Mouse (Mus musculus) myocyte (in vitro differentiated cells): ENCODE results near the gene Aff3. TPM values are rescaled to one million over a fixed set of nuclear protein-coding genes. Genes with fewer than 3 reads are reported as not detected.

Source experiments
- H3K27me3 ChIP-seq: one replicate; pipeline ENCODE4 v1.6.1; 2011; ENCODE audit not compliant: control insufficient read depth, insufficient read depth, insufficient read length
- H3K36me3 ChIP-seq: one replicate; pipeline ENCODE4 v1.6.1; 2011; ENCODE audit not compliant: control insufficient read depth, insufficient read depth
- H3K4me2 ChIP-seq: one replicate; pipeline ENCODE4 v1.6.1; 2011; ENCODE audit warnings: low read depth, control low read depth
- H3K4me3 ChIP-seq: one replicate; pipeline ENCODE4 v1.5.1; 2011; ENCODE audit warnings: mild to moderate bottlenecking, control low read depth, moderate library complexity
- H3K79me2 ChIP-seq: one replicate; pipeline ENCODE4 v1.6.1; 2011; ENCODE audit not compliant: control insufficient read depth, insufficient read depth
- H3ac ChIP-seq: one replicate; pipeline ENCODE4 v1.6.1; 2011; ENCODE audit not compliant: control insufficient read depth, insufficient read length
- CEBPB ChIP-seq: IDR thresholded peaks from 2 replicates; pipeline ENCODE4 v1.6.1; 2011; ENCODE audit warnings: mild to moderate bottlenecking, moderate library complexity; ENCODE audit not compliant: poor library complexity, insufficient read depth, severe bottlenecking
- E2F4 ChIP-seq: IDR thresholded peaks from one replicate; pipeline ENCODE4 v1.6.1; 2011; ENCODE audit warnings: mild to moderate bottlenecking, control low read depth, moderate library complexity; ENCODE audit not compliant: insufficient read depth
- MAX ChIP-seq: IDR thresholded peaks from one replicate; pipeline ENCODE4 v1.6.1; 2011; ENCODE audit warnings: low read depth, mild to moderate bottlenecking, control low read depth
- MYOD1 ChIP-seq, 3 experiments: IDR thresholded peaks; one replicate each; pipeline ENCODE4 v1.6.1; 2011; ENCODE audit warnings: control low read depth in 2 of 3, low read depth in 2 of 3, mild to moderate bottlenecking in 2 of 3, moderate library complexity in 1 of 3; ENCODE audit not compliant: insufficient read length in 2 of 3, control insufficient read depth in 1 of 3
- MYOG ChIP-seq, 3 experiments: IDR thresholded peaks; one replicate each; pipeline ENCODE4 v1.6.1; 2011; ENCODE audit warnings: control low read depth in 2 of 3, low read depth in 2 of 3, mild to moderate bottlenecking in 2 of 3; ENCODE audit not compliant: insufficient read length in 2 of 3, control insufficient read depth in 1 of 3, insufficient read depth in 1 of 3
- POLR2A ChIP-seq: IDR thresholded peaks from one replicate; pipeline ENCODE4 v1.6.1; 2011; ENCODE audit warnings: low read depth, mild to moderate bottlenecking, control low read depth, moderate library complexity; ENCODE audit not compliant: insufficient read length
- POLR2AphosphoS2 ChIP-seq: IDR thresholded peaks from one replicate; pipeline ENCODE4 v1.6.1; 2011; ENCODE audit warnings: low read depth, control low read depth; ENCODE audit not compliant: insufficient read length
- REST ChIP-seq: IDR thresholded peaks from one replicate; pipeline ENCODE4 v1.6.1; 2011; ENCODE audit warnings: mild to moderate bottlenecking, control low read depth, moderate library complexity; ENCODE audit not compliant: insufficient read depth, insufficient read length
- SRF ChIP-seq: IDR thresholded peaks from one replicate; pipeline ENCODE4 v1.6.1; 2011; ENCODE audit warnings: low read depth; ENCODE audit not compliant: control insufficient read depth, insufficient read length
- TCF12 ChIP-seq: IDR thresholded peaks from one replicate; pipeline ENCODE4 v1.6.1; 2011; ENCODE audit warnings: mild to moderate bottlenecking, control low read depth; ENCODE audit not compliant: poor library complexity, insufficient read depth, severe bottlenecking
- TCF3 ChIP-seq: IDR thresholded peaks from one replicate; pipeline ENCODE4 v1.6.1; 2011; ENCODE audit warnings: low read depth, control low read depth; ENCODE audit not compliant: insufficient read length
- USF1 ChIP-seq: IDR thresholded peaks from one replicate; pipeline ENCODE4 v1.6.1; 2011; ENCODE audit warnings: low read depth, mild to moderate bottlenecking, control low read depth, moderate library complexity
- polyA plus RNA-seq: library from polyadenylated mRNA; unstranded; fragments of >200 nt; fragmentation: generic; extraction: Trizol; gene quantifications from one replicate; pipeline ENCODE4 v1.2.1, GENCODE M21; 2012; ENCODE audit warnings: missing spikeins

The Aff3 gene
- polyA plus RNA-seq, 1 experiment, result not detected

DNA sequence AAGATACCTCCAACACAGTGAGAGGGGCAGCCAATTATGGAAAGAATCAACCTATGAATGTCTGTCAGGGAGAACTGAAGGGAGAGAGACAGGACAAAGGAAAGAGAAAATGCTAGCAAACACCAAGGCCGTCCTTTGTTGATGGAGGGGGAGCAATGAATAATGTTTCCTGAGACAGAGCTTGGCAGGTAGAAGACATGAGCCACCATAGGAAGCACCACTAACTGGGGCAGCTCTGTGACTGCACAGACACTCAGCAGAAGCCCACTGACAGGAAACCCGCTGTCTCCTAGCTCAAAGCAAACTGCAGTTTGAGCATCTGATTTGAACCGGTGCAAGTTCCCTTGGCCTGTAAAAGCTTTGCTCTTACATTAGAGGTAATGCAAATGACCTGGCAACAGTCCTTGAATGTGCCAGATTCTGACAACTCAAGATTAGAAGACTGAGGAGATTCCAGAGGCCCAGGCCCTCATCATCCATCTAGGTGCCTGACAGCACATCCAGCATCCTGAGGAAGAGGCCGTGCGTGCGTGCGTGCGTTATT, 176.0 kb downstream of the Aff3 start:
- Histone ChIP-seq H3K27me3 (peaks cover 4% of the 10 kb centered on the region), H3K4me3 (no peak overlapping the region), H3ac (no peak overlapping the region), H3K36me3 (no peaks in the 10 kb centered on the region), H3K79me2 (no peaks in the 10 kb centered on the region), H3K4me2 (no peak overlapping the region)
- TF ChIP-seq POLR2A, result no peak
- no peak for TF ChIP-seq SRF
- no peak for TF ChIP-seq MYOD1 (IDR thresholded peaks at IDR 0.05; ENCODE audit: control insufficient read depth in 1 of 3, insufficient read length in 2 of 3, low read depth in 2 of 3)
- no peak for TF ChIP-seq POLR2AphosphoS2
- no peak for TF ChIP-seq USF1
- no peak for TF ChIP-seq TCF3
- no peak for TF ChIP-seq MAX
- no peak for TF ChIP-seq MYOG (IDR thresholded peaks at IDR 0.05; ENCODE audit: control insufficient read depth in 1 of 3, insufficient read depth in 1 of 3, insufficient read length in 2 of 3, low read depth in 2 of 3)
- no peak for TF ChIP-seq REST
- no peak for TF ChIP-seq CEBPB
- TF ChIP-seq E2F4, result no peak
- no peak for TF ChIP-seq TCF12

DNA sequence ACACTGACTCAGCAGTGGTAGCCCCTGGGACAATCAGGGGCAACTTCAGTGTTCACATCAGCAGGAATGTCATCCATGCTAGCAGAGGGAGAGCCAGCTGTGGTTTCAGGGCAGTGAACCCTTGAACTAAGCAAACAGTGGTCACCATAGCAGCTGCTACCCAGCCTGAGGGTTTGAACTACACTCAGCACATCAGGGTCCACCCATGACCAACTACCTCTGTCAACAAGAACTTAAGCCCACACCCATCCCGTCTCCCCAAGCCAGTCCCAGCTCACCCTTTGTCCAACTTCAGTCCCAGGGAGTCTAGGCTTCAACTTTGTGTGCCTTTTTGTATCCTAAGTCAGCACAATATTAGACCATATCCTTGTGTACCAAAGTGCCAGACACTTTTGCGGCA, 176.9 kb downstream of the Aff3 start:
- Histone ChIP-seq H3K4me3 (no peak overlapping the region), H3K79me2 (no peaks in the 10 kb centered on the region), H3K36me3 (no peaks in the 10 kb centered on the region), H3K27me3 (peaks cover 4% of the 10 kb centered on the region), H3ac (no peak overlapping the region), H3K4me2 (no peak overlapping the region)
- TF ChIP-seq MYOG (IDR thresholded peaks at IDR 0.05; ENCODE audit: control insufficient read depth in 1 of 3, insufficient read depth in 1 of 3, insufficient read length in 2 of 3, low read depth in 2 of 3) (no peak), SRF (no peak), CEBPB (no peak), TCF12 (no peak), TCF3 (no peak), REST (no peak), POLR2A (no peak), MYOD1 (IDR thresholded peaks at IDR 0.05; ENCODE audit: control insufficient read depth in 1 of 3, insufficient read length in 2 of 3, low read depth in 2 of 3) (no peak), E2F4 (no peak), USF1 (no peak), MAX (no peak), POLR2AphosphoS2 (no peak)

DNA sequence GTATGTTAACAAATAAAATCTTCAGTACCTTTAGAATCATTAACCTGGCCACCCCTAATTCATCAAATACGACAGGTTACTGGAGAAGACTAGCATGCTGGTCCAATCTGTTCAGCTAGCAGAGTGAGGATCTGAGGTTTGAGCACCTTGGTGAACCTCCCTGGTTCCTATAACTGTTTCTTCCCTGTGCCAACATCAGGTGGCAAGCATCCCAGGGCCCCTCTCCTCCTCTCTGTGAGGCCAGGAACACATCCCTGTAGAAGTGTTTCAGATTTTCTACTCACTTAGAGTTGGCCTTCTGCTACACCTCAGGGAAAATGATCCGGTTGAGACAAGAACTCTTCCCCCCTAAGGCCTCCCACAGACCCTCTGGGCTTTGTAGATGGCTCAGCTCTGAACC, 181.6 kb downstream of the Aff3 start:
- H3K4me2 ChIP-seq, result no peak overlapping the region
- TF ChIP-seq POLR2AphosphoS2 (no peak), SRF (no peak), MYOD1 (IDR thresholded peaks at IDR 0.05; ENCODE audit: control insufficient read depth in 1 of 3, insufficient read length in 2 of 3, low read depth in 2 of 3) (no peak), USF1 (no peak), POLR2A (no peak), E2F4 (no peak), REST (no peak), CEBPB (no peak), MAX (no peak), TCF12 (no peak), MYOG (IDR thresholded peaks at IDR 0.05; ENCODE audit: control insufficient read depth in 1 of 3, insufficient read depth in 1 of 3, insufficient read length in 2 of 3, low read depth in 2 of 3) (no peak), TCF3 (no peak)
- no peaks in the 10 kb centered on the region for H3K36me3 ChIP-seq
- H3K27me3 ChIP-seq, result peaks cover 4% of the 10 kb centered on the region
- no peak overlapping the region for H3ac ChIP-seq
- H3K4me3 ChIP-seq, result no peak overlapping the region
- no peaks in the 10 kb centered on the region for H3K79me2 ChIP-seq

DNA sequence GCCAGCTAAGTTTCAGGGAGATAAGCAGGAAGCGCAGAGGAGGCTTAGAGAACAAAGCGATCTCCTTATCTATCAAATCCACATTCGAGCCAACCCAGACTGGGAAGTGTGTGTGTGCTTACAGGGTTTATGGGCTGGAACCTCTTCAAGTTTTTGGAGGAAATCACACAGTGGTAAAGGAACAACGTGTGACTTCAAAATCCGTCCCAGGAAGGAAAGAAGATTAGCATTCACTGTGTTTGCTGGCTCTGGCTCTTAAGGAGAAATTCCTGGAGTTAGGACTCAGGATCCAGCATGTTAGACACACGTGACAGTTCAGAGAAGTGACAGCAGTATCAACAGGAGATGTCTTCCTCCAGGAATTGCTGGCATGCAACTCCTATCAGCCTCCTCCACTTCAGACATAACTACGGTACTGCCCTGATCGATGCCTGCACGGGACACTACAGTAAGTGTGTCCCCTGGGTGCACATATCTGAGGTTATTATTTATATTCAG, 186.5 kb downstream of the Aff3 start:
- TF ChIP-seq MYOD1 (IDR thresholded peaks at IDR 0.05; ENCODE audit: control insufficient read depth in 1 of 3, insufficient read length in 2 of 3, low read depth in 2 of 3), result no peak
- TF ChIP-seq E2F4, result no peak
- TF ChIP-seq POLR2AphosphoS2, result no peak
- no peak for TF ChIP-seq MYOG (IDR thresholded peaks at IDR 0.05; ENCODE audit: control insufficient read depth in 1 of 3, insufficient read depth in 1 of 3, insufficient read length in 2 of 3, low read depth in 2 of 3)
- no peak for TF ChIP-seq TCF3
- TF ChIP-seq MAX, result no peak
- no peak for TF ChIP-seq TCF12
- no peak for TF ChIP-seq USF1
- TF ChIP-seq POLR2A, result no peak
- no peak for TF ChIP-seq CEBPB
- no peak for TF ChIP-seq REST
- no peak for TF ChIP-seq SRF
- Histone ChIP-seq H3K79me2 (no peaks in the 10 kb centered on the region), H3K4me2 (no peak overlapping the region), H3K36me3 (no peaks in the 10 kb centered on the region), H3K27me3 (no peaks in the 10 kb centered on the region), H3K4me3 (no peak overlapping the region), H3ac (no peak overlapping the region)
